Mouse (Mus musculus) adrenal gland, adult 18-20 months (tissue): ENCODE measurements around the gene AI597479. TPM values are rescaled to one million over a fixed set of nuclear protein-coding genes. Genes with fewer than 3 reads are reported as not detected.

ENCODE experiments used
- DNase-seq, 2 experiments: peaks; one replicate each; pipeline ENCODE4 v3.0.0; 2021 to 2022; ENCODE audit warnings: low spot score in 2 of 2
- long read RNA-seq, 2 experiments: library from polyadenylated mRNA; stranded (forward); transcript quantifications; one replicate each; pipeline ENCODE4 v2.0.0; 2021
- total RNA-seq, 2 experiments: library from RNA; stranded (reverse); gene quantifications; 1 replicate in 1 of 2; 2 replicates in 1 of 2; pipeline ENCODE4 v1.2.3; 2021

Gene AI597479
- total RNA-seq: 10 to 100 TPM; 18.8 to 19.4 TPM
- long read RNA-seq, experiment 1, transcript AI597479-201 (4 exons, 3,458 nt): major isoform, 23 of 25 reads
- long read RNA-seq, experiment 1, partial matches to known transcripts: 0 of 25 reads
- long read RNA-seq, experiment 1, other reads (novel, unspliced or antisense): 2 of 25 reads
- long read RNA-seq, experiment 2, transcript AI597479-201 (4 exons, 3,458 nt): major isoform, 42 of 53 reads
- long read RNA-seq, experiment 2, partial matches to known transcripts: 0 of 53 reads
- long read RNA-seq, experiment 2, other reads (novel, unspliced or antisense): 11 of 53 reads

GRCm38 (mm10) chr1:43098031-43098984, at the start of gene AI597479, which contains the start of gene Tgfbrap1:
Gene AI597479, plus strand, starts transcription at chr1:43098710.
Gene Tgfbrap1, minus strand, starts transcription at chr1:43098637.
- DNase-seq: peak; percentile 92 to 93

- no peak for DNase-seq
These were observed 46.6 kb upstream of the AI597479 start for GRCm38 (mm10) chr1:43051903-43052302.

- DNase-seq: peak; percentile 34 to 35
These were observed 32.7 kb upstream of the AI597479 start for GRCm38 (mm10) chr1:43065615-43066310.

DNA sequence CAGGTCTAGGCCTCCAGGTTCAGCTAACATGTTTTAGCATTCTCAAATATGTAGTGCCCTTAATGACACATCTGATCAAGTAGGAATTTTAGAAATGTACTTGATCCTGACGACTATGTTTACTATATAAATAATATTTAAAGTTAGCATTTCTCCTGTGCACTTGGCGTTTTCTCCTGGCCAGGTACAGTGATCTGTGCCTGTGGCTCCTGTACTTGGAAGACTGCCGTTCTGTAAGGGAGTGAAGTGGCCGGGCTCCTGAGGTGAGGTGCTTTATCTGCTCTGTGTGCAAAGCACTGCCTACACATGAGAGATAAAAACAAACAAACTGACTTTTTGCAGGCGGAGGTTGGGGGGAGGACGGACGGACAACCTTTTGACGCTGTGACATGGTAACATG, 31.9 kb upstream of the AI597479 start:
- no peak for DNase-seq

- no peak for DNase-seq
These were observed 31.0 kb upstream of the AI597479 start for GRCm38 (mm10) chr1:43067551-43067950.

DNA sequence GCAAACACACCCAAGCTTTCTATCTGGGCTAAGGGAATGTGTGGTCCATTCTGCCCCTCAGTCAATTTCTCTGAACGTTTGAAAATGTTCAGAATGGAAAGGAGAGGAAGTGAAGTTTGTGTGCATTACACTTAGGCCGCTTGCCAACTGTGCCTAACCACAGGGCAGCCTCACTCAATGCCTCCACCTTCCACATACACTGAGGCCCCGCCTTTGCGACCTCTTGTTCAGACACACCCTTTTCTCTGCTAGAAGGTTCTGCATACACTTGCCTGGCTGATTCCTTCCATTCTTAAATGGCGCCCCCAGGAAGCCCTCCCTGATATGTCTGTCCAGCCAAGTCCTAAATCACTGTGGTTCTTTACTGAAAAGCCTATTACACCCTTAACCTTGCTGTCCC, 27.8 kb upstream of the AI597479 start:
- no peak for DNase-seq

DNA sequence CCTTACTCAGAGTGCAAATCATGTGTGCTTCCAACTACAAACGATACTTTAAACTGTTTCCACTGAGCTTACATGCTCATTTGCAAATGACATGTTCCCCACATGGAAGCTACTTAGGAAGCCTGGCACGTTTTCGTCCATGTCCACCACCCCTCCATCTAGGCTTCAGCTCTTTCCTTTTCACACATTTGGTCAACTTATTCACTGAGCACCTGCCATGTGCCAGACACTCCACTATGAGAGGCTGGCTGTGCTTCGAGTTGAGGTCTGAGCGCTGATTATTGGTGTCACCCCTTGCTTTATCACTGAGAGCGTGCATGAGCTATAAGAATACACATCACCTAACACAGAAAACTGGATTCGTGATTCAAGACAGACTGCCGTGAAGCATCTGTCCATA, 26.5 kb upstream of the AI597479 start:
- DNase-seq: no peak

DNA sequence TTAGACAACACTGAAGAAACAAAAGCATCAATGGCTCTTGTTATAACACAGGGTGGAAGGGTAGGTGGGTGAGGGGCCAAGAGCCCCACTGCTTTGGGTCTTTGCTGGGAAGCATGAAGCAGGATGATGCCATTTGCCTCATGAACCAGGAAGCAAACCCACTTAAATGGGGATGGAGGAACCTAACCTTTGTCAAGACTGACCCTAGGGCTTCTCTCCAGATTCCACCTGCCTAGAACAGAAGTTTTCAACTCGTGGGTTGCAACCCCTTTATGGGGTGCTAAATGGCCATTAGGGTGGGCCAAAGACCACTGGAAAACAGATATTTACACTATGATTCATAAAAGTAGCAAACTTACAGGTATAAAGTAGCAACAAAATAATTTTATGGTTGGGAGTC, 25.9 kb upstream of the AI597479 start:
- DNase-seq: no peak

- no peak for DNase-seq
These were observed 23.7 kb upstream of the AI597479 start for GRCm38 (mm10) chr1:43074791-43075190.

- DNase-seq: no peak
These were observed 20.4 kb upstream of the AI597479 start for GRCm38 (mm10) chr1:43078124-43078523.

DNA sequence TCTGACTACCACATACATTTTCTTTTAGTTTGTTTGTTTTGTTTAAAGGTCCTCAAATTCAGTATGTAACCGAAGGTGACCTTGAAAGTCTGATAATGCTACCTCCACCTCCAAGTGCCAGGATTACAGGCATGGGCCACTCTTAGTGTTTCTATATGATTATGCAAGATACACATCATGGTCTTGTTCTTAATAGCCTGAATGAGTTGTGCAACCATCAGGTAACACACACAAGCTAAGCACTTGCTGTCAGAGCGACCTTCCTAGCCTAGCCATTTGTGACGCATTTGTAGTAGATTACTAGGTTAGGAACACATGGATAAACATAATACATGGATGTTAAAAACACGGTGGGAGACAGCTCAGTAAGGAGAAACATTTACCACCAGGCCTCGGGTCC, 15.6 kb upstream of the AI597479 start:
- no peak for DNase-seq

- DNase-seq: no peak
These were observed 8.1 kb upstream of the AI597479 start for GRCm38 (mm10) chr1:43090418-43090817.

- no peak for DNase-seq
These were observed 7.0 kb upstream of the AI597479 start for GRCm38 (mm10) chr1:43091306-43092055.

DNA sequence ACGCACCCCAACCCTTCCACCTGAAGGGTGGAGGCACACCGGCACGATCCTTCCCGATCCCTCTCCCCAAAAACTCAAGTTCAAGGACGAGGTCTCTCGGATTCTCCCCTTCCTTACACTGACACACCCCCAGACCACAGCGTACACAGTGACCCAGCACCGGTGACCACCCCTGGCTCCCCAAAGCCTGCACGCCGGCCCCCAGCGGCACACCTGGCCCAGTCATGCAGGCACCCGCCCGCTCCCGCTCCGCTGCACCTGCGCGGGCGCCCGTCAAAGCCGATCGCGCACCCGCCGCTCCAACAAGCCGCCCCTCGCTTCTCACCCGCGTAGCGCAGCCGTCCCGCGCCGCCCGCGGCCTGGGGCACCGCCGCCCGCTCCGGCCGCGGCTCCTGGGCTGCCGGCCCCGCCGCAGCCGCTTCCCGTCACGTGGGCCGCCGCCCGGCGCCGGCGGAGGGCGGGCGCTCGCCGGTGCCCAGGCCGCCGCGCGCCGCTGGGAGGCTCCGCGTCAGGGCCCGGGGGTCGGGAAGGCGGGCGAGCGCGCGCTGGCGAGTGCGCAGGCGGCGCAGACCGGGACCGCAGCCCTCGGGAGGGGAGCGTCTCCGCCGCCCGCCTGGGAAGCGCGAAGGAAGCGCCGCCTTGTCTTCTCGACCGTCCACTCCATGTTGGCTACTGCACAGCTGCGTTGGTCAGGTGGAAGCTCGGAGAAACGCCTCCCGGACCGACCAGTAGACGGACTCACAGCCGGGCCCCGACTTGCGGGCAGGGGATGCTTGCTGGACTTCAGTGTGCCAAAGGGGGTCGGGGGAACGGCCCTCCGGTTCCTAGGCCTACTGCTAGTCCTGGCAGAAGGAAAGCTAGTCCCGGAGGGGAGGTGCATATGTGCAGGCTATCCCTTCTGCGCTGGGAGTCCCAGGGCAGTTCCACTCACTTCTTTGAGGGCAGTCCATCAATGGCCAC, 6.2 kb upstream of the AI597479 start:
- DNase-seq: peak; percentile 71 to 76

DNA sequence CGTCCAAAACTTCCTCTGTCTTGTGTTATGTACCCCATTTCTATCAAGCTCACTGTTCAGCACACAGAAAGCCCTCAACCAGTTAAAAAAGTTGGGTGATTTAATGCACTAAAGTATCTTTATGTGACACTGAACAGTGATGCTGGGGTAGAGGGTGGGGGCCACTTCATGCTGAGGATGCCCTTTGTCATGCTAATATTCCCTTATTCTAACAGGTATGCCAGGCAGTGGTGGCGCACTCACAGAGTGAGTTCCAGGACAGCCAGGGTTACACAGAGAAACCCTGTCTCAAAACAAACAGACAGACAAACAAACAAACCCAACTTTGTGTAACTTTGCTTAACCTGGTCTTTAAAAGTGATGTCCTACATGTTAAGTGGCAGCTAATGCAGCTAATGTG, 4.3 kb upstream of the AI597479 start:
- DNase-seq: no peak

- DNase-seq: no peak
These were observed 10.2 kb downstream of the AI597479 start for GRCm38 (mm10) chr1:43108729-43109128.

- DNase-seq: peak; percentile 50 to 65
These were observed 12.0 kb downstream of the AI597479 start for GRCm38 (mm10) chr1:43110556-43110955.

DNA sequence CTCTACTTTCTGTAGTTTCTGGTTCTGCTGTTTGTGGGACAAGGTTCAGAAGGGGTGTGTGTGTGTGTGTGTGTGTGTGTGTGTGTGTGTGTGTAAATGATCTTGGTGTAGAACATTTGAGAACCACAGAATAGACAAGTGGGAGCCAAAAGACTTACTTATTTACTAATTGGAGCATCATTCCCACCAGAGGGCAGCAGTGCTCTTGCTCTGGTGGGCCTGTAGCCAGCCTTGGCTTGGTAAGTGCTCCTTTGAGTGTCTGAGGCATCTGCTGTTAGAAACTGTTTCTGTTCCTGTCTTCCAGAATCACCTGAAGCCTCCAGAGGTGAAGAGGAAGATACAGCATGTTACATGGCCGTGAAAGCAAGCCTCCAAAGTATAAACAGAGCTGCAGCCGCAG, 14.4 kb downstream of the AI597479 start:
- DNase-seq: peak in 1 of 2 experiments; percentile 34

- DNase-seq: no peak
These were observed 18.9 kb downstream of the AI597479 start for GRCm38 (mm10) chr1:43117435-43117834.

DNA sequence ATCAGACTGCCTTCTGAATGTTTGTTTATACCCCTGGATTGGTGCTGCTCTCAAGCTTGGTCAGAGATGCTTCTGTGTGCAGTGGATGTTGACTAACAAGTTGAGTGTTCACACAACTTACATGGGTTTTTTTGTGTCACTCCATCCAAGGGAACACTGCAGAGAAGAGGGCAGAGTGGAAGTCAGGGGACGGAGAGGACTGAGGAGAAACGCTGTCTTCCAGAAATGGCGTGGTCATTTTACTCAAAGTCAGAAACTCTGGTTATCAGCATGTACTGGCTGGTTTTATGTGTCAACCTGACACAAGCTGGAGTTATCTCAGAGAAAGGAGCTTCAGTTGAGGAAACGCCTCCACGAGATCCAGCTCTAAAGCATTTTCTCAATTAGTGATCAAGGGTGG, 22.4 kb downstream of the AI597479 start:
- no peak for DNase-seq
